In genomic region chr1:63953229-63953883, GRCm38 (mm10) we compare ENCODE assay signal across 8 mouse cellular contexts.
DNase-seq lines count a peak whose midpoint lies in the region; ATAC-seq and TF ChIP-seq lines count a peak whose summit lies in the region.

No protein-coding gene starts in this region.

- H3K27ac ChIP-seq in liver, embryonic 12.5 days, result no peak overlapping the region
- H3K27ac ChIP-seq in heart, adult 2 months, result no peak overlapping the region
- H3K27ac ChIP-seq in limb, embryonic 11.5 days (replicated peaks; ENCODE audit: low read depth, low read length), result no peak overlapping the region

- H3K9ac ChIP-seq in liver, embryonic 12.5 days, result no peak overlapping the region
- no peak overlapping the region for H3K9ac ChIP-seq in heart, adult 2 months (ENCODE audit: low read depth, low read length)
- H3K9ac ChIP-seq in limb, embryonic 11.5 days (ENCODE audit: low read length), result no peak overlapping the region

- intact Hi-C loops in heart, adult 2 months (cut with DNase I), result loop anchor here (1.0 to 5.0 kb wide), 6 partner anchors 89 to 495 kb away; no protein-coding TSS in a partner anchor

- no peaks in the 10 kb centered on the region for H3K9me3 ChIP-seq in liver, embryonic 12.5 days (replicated peaks)
- no peaks in the 10 kb centered on the region for H3K9me3 ChIP-seq in limb, embryonic 11.5 days (ENCODE audit: control insufficient read depth, low read length)

- no peaks in the 10 kb centered on the region for H3K36me3 ChIP-seq in liver, embryonic 12.5 days
- H3K36me3 ChIP-seq in heart, adult 2 months (ENCODE audit: control insufficient read depth, insufficient read depth, low read length), result no peaks in the 10 kb centered on the region
- no peaks in the 10 kb centered on the region for H3K36me3 ChIP-seq in limb, embryonic 11.5 days (ENCODE audit: control insufficient read depth, insufficient read depth, low read length)

- H3K4me2 ChIP-seq in liver, embryonic 12.5 days, result no peak overlapping the region
- no peak overlapping the region for H3K4me2 ChIP-seq in limb, embryonic 11.5 days (ENCODE audit: low read depth, severe bottlenecking)

- no peaks in the 10 kb centered on the region for H3K79me2 ChIP-seq in heart, adult 2 months (replicated peaks; ENCODE audit: control insufficient read depth, insufficient read depth, low read length)

- no peak for ATAC-seq in liver, embryonic 12.5 days
- ATAC-seq in common myeloid progenitor, adult 5-6 weeks (replicated peaks; ENCODE audit: low read depth, poor library complexity, severe bottlenecking), result peak; percentile 95
- ATAC-seq in limb, embryonic 11.5 days (ENCODE audit: insufficient number of reproducible peaks, low FRiP score, low TSS enrichment, low read depth), result 0 out of 2 replicates have a peak, but pooled peaks have one; percentile 60

- no peak for TF ChIP-seq POLR2A in heart, adult 2 months (IDR thresholded peaks at IDR 0.05; ENCODE audit: insufficient read depth, low read depth, low read length)

- no peak overlapping the region for H3K4me3 ChIP-seq in liver, embryonic 12.5 days
- no peak overlapping the region for H3K4me3 ChIP-seq in heart, adult 2 months
- no peak overlapping the region for H3K4me3 ChIP-seq in limb, embryonic 11.5 days (ENCODE audit: low read depth, low read length)

- peak; percentile 79; the same call in 1 of the 2 replicates for TF ChIP-seq EP300 in heart, adult 2 months (IDR thresholded peaks at IDR 0.05; ENCODE audit: insufficient read depth, low read depth, low read length)

- H3K27me3 ChIP-seq in liver, embryonic 12.5 days (replicated peaks), result no peaks in the 10 kb centered on the region
- H3K27me3 ChIP-seq in heart, adult 2 months (ENCODE audit: control insufficient read depth, insufficient read depth, low read length), result no peaks in the 10 kb centered on the region; the same call in 1 of the 2 replicates
- H3K27me3 ChIP-seq in limb, embryonic 11.5 days (ENCODE audit: control insufficient read depth, insufficient read depth, low read length), result no peaks in the 10 kb centered on the region

- TF ChIP-seq CTCF in heart, adult 2 months (IDR thresholded peaks at IDR 0.05), result peak; percentile 87

- 65% methylated on average over 17 of the region's 18 CpGs for WGBS in liver, embryonic 12.5 days (ENCODE audit: insufficient replicate concordance)
- 56% methylated on average over 18 of the region's 18 CpGs for WGBS in heart, adult 2 months
- WGBS in limb, embryonic 11.5 days, result 61% methylated on average over 17 of the region's 18 CpGs

- H3K4me1 ChIP-seq in liver, embryonic 12.5 days, result no peaks in the 10 kb centered on the region
- H3K4me1 ChIP-seq in heart, adult 2 months (ENCODE audit: control insufficient read depth, insufficient read depth, low read length), result no peaks in the 10 kb centered on the region; the same call in 1 of the 2 replicates
- H3K4me1 ChIP-seq in limb, embryonic 11.5 days (ENCODE audit: control insufficient read depth, insufficient read depth, low read length), result no peaks in the 10 kb centered on the region

- DNase-seq in liver, result peak; percentile 17
- peak; percentile 58 to 67 for DNase-seq in heart, adult 2 months
- DNase-seq in kidney, adult 8-10 months, result peak; percentile 29 to 58
- DNase-seq in limb, embryonic 11.5 days (ENCODE audit: low spot score), result peak; percentile 64
- DNase-seq in natural killer cell, adult 2 months (ENCODE audit: low spot score in 2 of 2), result peak; percentile 20 to 47
- peak; percentile 6 for DNase-seq in testis, postnatal 14 days (ENCODE audit: low spot score)

Comparison
In these comparisons a context has a peak if more than half of its experiments do, and no peak if none do; other contexts are left out.
1. DNase-seq: peak in every context shown above with its lines; median percentile 64 in limb, embryonic 11.5 days; 62 in heart, adult 2 months; 44 in kidney, adult 8-10 months; 34 in natural killer cell, adult 2 months; 17 in liver; 6 in testis, postnatal 14 days.